Mouse (Mus musculus): ENCODE measurements around the gene Gm49405. TPM values are rescaled to one million over a fixed set of nuclear protein-coding genes. Genes with fewer than 3 reads are reported as not detected.
"Not testable (repeated sequence)": the region's sequence is repeated elsewhere in the genome, so short reads cannot be mapped to it uniquely, and the experiment has no call there.

Gm49405 gene
- total RNA-seq, 1 experiment = 1.9 TPM

DNA sequence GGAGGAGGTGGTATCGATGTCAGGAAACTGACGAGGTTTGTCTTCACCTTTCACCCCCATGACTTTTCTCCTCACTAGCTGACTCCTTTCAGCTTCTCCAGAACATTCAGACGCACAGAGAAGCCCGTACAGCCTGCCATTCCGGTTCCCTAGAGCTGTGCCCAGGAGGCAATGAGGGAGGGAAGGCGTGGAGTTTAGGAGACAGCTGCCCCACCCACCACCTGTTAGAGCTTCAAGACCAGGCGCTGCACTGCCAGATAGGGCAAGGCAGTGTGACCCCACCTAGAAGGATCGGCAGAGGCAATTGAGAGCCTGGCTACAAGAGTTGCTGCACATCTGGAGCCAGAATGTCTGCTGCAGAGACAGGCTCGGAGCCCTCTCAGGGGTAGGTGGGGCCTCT lies 28.2 kb upstream of the Gm49405 start, which contains the start of gene Aldh3b2:
Gene Aldh3b2 (plus strand): TSS at position 100 of the 400 bp plus-strand sequence.
- Histone ChIP-seq H3K9ac (ENCODE audit: insufficient read depth, low read depth, low read length, poor library complexity, severe bottlenecking) (no peak within 1 kb of the TSS), H3K27ac (ENCODE audit: insufficient read depth, low read depth, low read length, poor library complexity, severe bottlenecking) (no peak within 1 kb of the TSS), H3K9me3 (ENCODE audit: control insufficient read depth, insufficient read depth, low read depth, low read length) (no peaks in the 10 kb centered on the region), H3K4me3 (ENCODE audit: insufficient read depth in 1 of 2, low read depth in 1 of 2, low read length in 2 of 2, poor library complexity in 1 of 2, severe bottlenecking in 1 of 2) (no peak within 1 kb of the TSS; a peak in 1 of 4 replicates), H3K36me3 (ENCODE audit: control insufficient read depth, insufficient read depth, low read length, poor library complexity, severe bottlenecking) (no peaks in the 10 kb centered on the region), H3K4me1 (ENCODE audit: control insufficient read depth in 2 of 2, insufficient read depth in 2 of 2, low read length in 2 of 2, poor library complexity in 1 of 2) (peaks cover 0 to 3% of the 10 kb centered on the region in 2 experiments; a peak in 1 of 4 replicates)
- no peak for TF ChIP-seq ZC3H11A (IDR thresholded peaks at IDR 0.05; ENCODE audit: borderline replicate concordance, low read depth, low read length)
- TF ChIP-seq HCFC1 (IDR thresholded peaks at IDR 0.05; ENCODE audit: borderline replicate concordance, insufficient read depth, low read length) = no peak
- no peak for TF ChIP-seq MAFK (IDR thresholded peaks at IDR 0.05; ENCODE audit: insufficient read depth, low read depth, low read length)
- no peak for TF ChIP-seq CHD2 (IDR thresholded peaks at IDR 0.05; ENCODE audit: low read depth, low read length)
- no peak for DNase-seq (ENCODE audit: low read depth, low spot score)
- in situ Hi-C loops (cut with MboI; ENCODE audit: low sequenced_read_pairs in 2 of 2, unreplicated experiment in 2 of 2) = no loop called here

DNA sequence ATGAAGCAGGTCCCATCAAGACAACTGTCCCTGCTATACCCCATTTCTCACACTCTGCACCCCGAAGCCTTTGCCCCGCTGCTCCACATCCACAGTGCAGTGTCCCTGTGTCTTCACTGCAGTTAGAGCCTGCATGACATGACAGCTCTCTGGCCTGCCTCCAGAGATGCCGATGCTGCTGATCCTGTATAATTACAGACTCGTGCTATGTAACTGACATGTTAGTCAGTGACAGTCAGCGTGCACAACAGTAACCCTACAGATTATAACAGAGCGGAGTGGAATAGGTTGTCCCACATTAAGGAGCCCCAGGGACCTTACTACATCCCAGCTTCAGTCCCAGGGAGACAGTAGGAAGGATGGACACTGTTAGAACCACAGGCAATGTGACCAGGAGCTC lies 25.8 kb upstream of the Gm49405 start:
- H3K36me3 ChIP-seq (ENCODE audit: control insufficient read depth, insufficient read depth, low read length, poor library complexity, severe bottlenecking); DNase-seq (ENCODE audit: low read depth, low spot score); H3K4me3 ChIP-seq (ENCODE audit: insufficient read depth in 1 of 2, low read depth in 1 of 2, low read length in 2 of 2, poor library complexity in 1 of 2, severe bottlenecking in 1 of 2); in situ Hi-C loops (cut with MboI; ENCODE audit: low sequenced_read_pairs in 2 of 2, unreplicated experiment in 2 of 2); H3K27ac ChIP-seq (ENCODE audit: insufficient read depth, low read depth, low read length, poor library complexity, severe bottlenecking); H3K9me3 ChIP-seq (ENCODE audit: control insufficient read depth, insufficient read depth, low read depth, low read length); H3K4me1 ChIP-seq (ENCODE audit: control insufficient read depth in 2 of 2, insufficient read depth in 2 of 2, low read length in 2 of 2, poor library complexity in 1 of 2); H3K9ac ChIP-seq (ENCODE audit: insufficient read depth, low read depth, low read length, poor library complexity, severe bottlenecking): not testable (repeated sequence)

DNA sequence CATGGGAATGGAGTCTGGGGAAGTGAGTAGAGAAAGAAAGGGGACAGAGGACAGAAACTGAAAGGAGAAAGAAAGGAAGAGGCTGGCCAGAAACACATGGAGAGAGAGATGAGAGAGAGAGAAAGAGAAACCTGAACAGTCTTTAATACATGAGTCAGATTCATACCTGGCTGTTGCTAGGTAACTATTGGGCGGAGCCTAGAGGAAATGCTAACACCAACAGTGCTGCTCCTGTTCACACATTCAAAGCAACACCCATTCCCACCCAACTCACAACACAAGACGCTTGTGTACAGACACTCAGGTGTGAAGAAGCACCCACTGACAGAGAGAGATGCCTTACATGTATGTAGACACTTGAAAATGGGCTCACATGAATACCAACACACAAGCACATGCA lies 24.6 kb upstream of the Gm49405 start:
- Histone ChIP-seq H3K4me3 (ENCODE audit: insufficient read depth in 1 of 2, low read depth in 1 of 2, low read length in 2 of 2, poor library complexity in 1 of 2, severe bottlenecking in 1 of 2) (no peak overlapping the region), H3K9ac (ENCODE audit: insufficient read depth, low read depth, low read length, poor library complexity, severe bottlenecking) (no peak overlapping the region), H3K36me3 (ENCODE audit: control insufficient read depth, insufficient read depth, low read length, poor library complexity, severe bottlenecking) (no peaks in the 10 kb centered on the region), H3K4me1 (ENCODE audit: control insufficient read depth in 2 of 2, insufficient read depth in 2 of 2, low read length in 2 of 2, poor library complexity in 1 of 2) (peaks cover 0 to 3% of the 10 kb centered on the region in 2 experiments; a peak in 1 of 4 replicates), H3K9me3 (ENCODE audit: control insufficient read depth, insufficient read depth, low read depth, low read length) (no peaks in the 10 kb centered on the region), H3K27ac (ENCODE audit: insufficient read depth, low read depth, low read length, poor library complexity, severe bottlenecking) (no peak overlapping the region)
- DNase-seq (ENCODE audit: low read depth, low spot score) = no peak
- no peak for TF ChIP-seq ZC3H11A (IDR thresholded peaks at IDR 0.05; ENCODE audit: borderline replicate concordance, low read depth, low read length)
- TF ChIP-seq CHD2 (IDR thresholded peaks at IDR 0.05; ENCODE audit: low read depth, low read length) = no peak
- TF ChIP-seq MAFK (IDR thresholded peaks at IDR 0.05; ENCODE audit: insufficient read depth, low read depth, low read length) = no peak
- no peak for TF ChIP-seq HCFC1 (IDR thresholded peaks at IDR 0.05; ENCODE audit: borderline replicate concordance, insufficient read depth, low read length)
- TF ChIP-seq ZNF384 (IDR thresholded peaks at IDR 0.05; ENCODE audit: low read depth, low read length) = no peak
- in situ Hi-C loops (cut with MboI; ENCODE audit: low sequenced_read_pairs in 2 of 2, unreplicated experiment in 2 of 2) = no loop called here

GRCm38 (mm10) chr19:3980309-3980708 lies 20.1 kb upstream of the Gm49405 start:
- no peak overlapping the region for H3K27ac ChIP-seq (ENCODE audit: insufficient read depth, low read depth, low read length, poor library complexity, severe bottlenecking)
- peak; percentile 80 for DNase-seq (ENCODE audit: low read depth, low spot score)
- peaks cover 0 to 8% of the 10 kb centered on the region in 2 experiments; a peak in 2 of 4 replicates for H3K4me1 ChIP-seq (ENCODE audit: control insufficient read depth in 2 of 2, insufficient read depth in 2 of 2, low read length in 2 of 2, poor library complexity in 1 of 2)
- in situ Hi-C loops (cut with MboI; ENCODE audit: low sequenced_read_pairs in 2 of 2, unreplicated experiment in 2 of 2) = no loop called here
- H3K9ac ChIP-seq (ENCODE audit: insufficient read depth, low read depth, low read length, poor library complexity, severe bottlenecking) = no peak overlapping the region
- no peaks in the 10 kb centered on the region for H3K9me3 ChIP-seq (ENCODE audit: control insufficient read depth, insufficient read depth, low read depth, low read length)
- H3K4me3 ChIP-seq (ENCODE audit: insufficient read depth in 1 of 2, low read depth in 1 of 2, low read length in 2 of 2, poor library complexity in 1 of 2, severe bottlenecking in 1 of 2) = no peak overlapping the region
- H3K36me3 ChIP-seq (ENCODE audit: control insufficient read depth, insufficient read depth, low read length, poor library complexity, severe bottlenecking) = no peaks in the 10 kb centered on the region
- TF ChIP-seq MAFK (IDR thresholded peaks at IDR 0.05; ENCODE audit: insufficient read depth, low read depth, low read length) (no peak), ZC3H11A (IDR thresholded peaks at IDR 0.05; ENCODE audit: borderline replicate concordance, low read depth, low read length) (no peak)

- H3K36me3 ChIP-seq (ENCODE audit: control insufficient read depth, insufficient read depth, low read length, poor library complexity, severe bottlenecking) = no peaks in the 10 kb centered on the region
- no peak for DNase-seq (ENCODE audit: low read depth, low spot score)
- no peak overlapping the region for H3K9ac ChIP-seq (ENCODE audit: insufficient read depth, low read depth, low read length, poor library complexity, severe bottlenecking)
- H3K27ac ChIP-seq (ENCODE audit: insufficient read depth, low read depth, low read length, poor library complexity, severe bottlenecking) = no peak overlapping the region
- in situ Hi-C loops (cut with MboI; ENCODE audit: low sequenced_read_pairs in 2 of 2, unreplicated experiment in 2 of 2) = no loop called here
- H3K9me3 ChIP-seq (ENCODE audit: control insufficient read depth, insufficient read depth, low read depth, low read length) = no peaks in the 10 kb centered on the region
- H3K4me3 ChIP-seq (ENCODE audit: insufficient read depth in 1 of 2, low read depth in 1 of 2, low read length in 2 of 2, poor library complexity in 1 of 2, severe bottlenecking in 1 of 2) = no peak overlapping the region
- TF ChIP-seq MAFK (IDR thresholded peaks at IDR 0.05; ENCODE audit: insufficient read depth, low read depth, low read length) (no peak), ZC3H11A (IDR thresholded peaks at IDR 0.05; ENCODE audit: borderline replicate concordance, low read depth, low read length) (no peak), CHD2 (IDR thresholded peaks at IDR 0.05; ENCODE audit: low read depth, low read length) (no peak), HCFC1 (IDR thresholded peaks at IDR 0.05; ENCODE audit: borderline replicate concordance, insufficient read depth, low read length) (no peak), ZNF384 (IDR thresholded peaks at IDR 0.05; ENCODE audit: low read depth, low read length) (no peak)
- H3K4me1 ChIP-seq (ENCODE audit: control insufficient read depth in 2 of 2, insufficient read depth in 2 of 2, low read length in 2 of 2, poor library complexity in 1 of 2) = peaks cover 0 to 11% of the 10 kb centered on the region in 2 experiments; a peak in 2 of 4 replicates
Observed at GRCm38 (mm10) chr19:3980917-3981316, 19.5 kb upstream of the Gm49405 start.

All from ES-E14 (cell line).